In genomic region chr10:30737323-30737722, GRCm38 (mm10) we compare ENCODE assay signal across 27 mouse cellular contexts.
DNase-seq lines count a peak whose midpoint lies in the region; ATAC-seq and TF ChIP-seq lines count a peak whose summit lies in the region.
"Had no signal": no experiment of that assay in that cellular context is flagged by ENCODE, and none has a peak within 500 bp of the region (broad histone marks: within the 10 kb centered on the region; RNA-seq: fewer than 3 reads in every experiment).

No protein-coding gene starts in this region.

- H3K4me1 ChIP-seq in liver, embryonic 12.5 days, result peaks cover 31% of the 10 kb centered on the region
- H3K4me1 ChIP-seq in liver, embryonic 11.5 days (replicated peaks; ENCODE audit: control insufficient read depth, insufficient read depth, low read length), result no peaks in the 10 kb centered on the region
- H3K4me1 ChIP-seq in thymus, adult 2 months (replicated peaks; ENCODE audit: control insufficient read depth, insufficient read depth, low read length), result no peaks in the 10 kb centered on the region
- H3K4me1 ChIP-seq: embryonic facial prominence, embryonic 10.5 days; embryonic facial prominence, embryonic 13.5 days; forebrain, embryonic 12.5 days; forebrain, embryonic 15.5 days; heart, embryonic 13.5 days; hindbrain, embryonic 12.5 days had no signal

- H3K27ac ChIP-seq in liver, embryonic 12.5 days, result no peak overlapping the region
- no peak overlapping the region for H3K27ac ChIP-seq in liver, embryonic 11.5 days (ENCODE audit: low read depth, low read length)
- no peak overlapping the region for H3K27ac ChIP-seq in thymus, adult 2 months (ENCODE audit: control insufficient read depth, insufficient read depth, low read length)
- H3K27ac ChIP-seq: embryonic facial prominence, embryonic 10.5 days; embryonic facial prominence, embryonic 13.5 days; forebrain, embryonic 12.5 days; forebrain, embryonic 15.5 days; heart, embryonic 13.5 days; hindbrain, embryonic 12.5 days; hindbrain, postnatal 0 days had no signal

- H3K9me3 ChIP-seq in liver, embryonic 12.5 days (replicated peaks), result no peaks in the 10 kb centered on the region
- H3K9me3 ChIP-seq in liver, embryonic 11.5 days (ENCODE audit: control insufficient read depth, low read length), result no peaks in the 10 kb centered on the region
- H3K9me3 ChIP-seq: embryonic facial prominence, embryonic 10.5 days; embryonic facial prominence, embryonic 13.5 days; forebrain, embryonic 12.5 days; forebrain, embryonic 15.5 days; G1E; heart, embryonic 13.5 days; hindbrain, embryonic 12.5 days had no signal

- no peaks in the 10 kb centered on the region for H3K27me3 ChIP-seq in liver, embryonic 12.5 days (replicated peaks)
- H3K27me3 ChIP-seq in liver, embryonic 11.5 days (replicated peaks; ENCODE audit: control insufficient read depth, insufficient read depth, low read length), result no peaks in the 10 kb centered on the region
- H3K27me3 ChIP-seq in thymus, adult 2 months (ENCODE audit: control insufficient read depth, insufficient read depth, low read length), result no peaks in the 10 kb centered on the region
- H3K27me3 ChIP-seq: embryonic facial prominence, embryonic 13.5 days; forebrain, embryonic 12.5 days; forebrain, embryonic 15.5 days; heart, embryonic 13.5 days; hindbrain, embryonic 12.5 days; Patski had no signal

- TF ChIP-seq POLR2A in thymus, adult 2 months (IDR thresholded peaks at IDR 0.05; ENCODE audit: control insufficient read depth, extremely low read depth, insufficient read depth, low read length, poor library complexity), result no peak

- 66% methylated on average over 2 of the region's 2 CpGs for WGBS in liver, embryonic 12.5 days (ENCODE audit: insufficient replicate concordance)
- WGBS in liver, embryonic 11.5 days, result 81% methylated on average over 2 of the region's 2 CpGs
- 99% methylated on average over 2 of the region's 2 CpGs for WGBS in thymus, adult 2 months

- no peak overlapping the region for H3K4me3 ChIP-seq in liver, embryonic 12.5 days
- no peak overlapping the region for H3K4me3 ChIP-seq in liver, embryonic 11.5 days (ENCODE audit: low read depth, low read length)
- H3K4me3 ChIP-seq in thymus, adult 2 months (ENCODE audit: control insufficient read depth, insufficient read depth, low read length), result no peak overlapping the region
- H3K4me3 ChIP-seq: embryonic facial prominence, embryonic 10.5 days; embryonic facial prominence, embryonic 13.5 days; erythroblast, embryonic 14.5 days; forebrain, embryonic 12.5 days; forebrain, embryonic 15.5 days; heart, embryonic 13.5 days; hindbrain, embryonic 12.5 days had no signal

- DNase-seq in adrenal gland, adult 2 months, result peak; percentile 20
- no peak for DNase-seq in adrenal gland, adult 18-20 months (ENCODE audit: low spot score in 2 of 2)
- no peak for DNase-seq in liver, embryonic 11.5 days (ENCODE audit: low spot score)
- DNase-seq in R1 (ENCODE audit: low read depth, low spot score), result peak; percentile 99
- DNase-seq in thymus, adult 2 months, result no peak
- DNase-seq in layer of hippocampus, adult 8-10 months (ENCODE audit: low spot score in 2 of 2), result no peak
- DNase-seq: adrenal gland, adult 8-10 months; adrenal gland, postnatal 25 days; cerebellum, adult 11-12 months; cerebellum, adult 8-10 months; cerebellum, postnatal 10 days; cerebellum, postnatal 36 days; embryo, embryonic 11 days; gastrocnemius, postnatal 25 days had no signal

- 0 out of 2 replicates have a peak, but pooled peaks have one; percentile 33 for ATAC-seq in liver, embryonic 12.5 days
- ATAC-seq in liver, embryonic 11.5 days (replicated peaks; ENCODE audit: low FRiP score), result no peak
- no peak for ATAC-seq in inflammation-experienced regulatory T-cells, adult 6 months
- ATAC-seq: forebrain, embryonic 15.5 days; hindbrain, postnatal 0 days; intestine, postnatal 0 days; Patski had no signal

- H3K9ac ChIP-seq in liver, embryonic 12.5 days, result no peak overlapping the region
- H3K9ac ChIP-seq in liver, embryonic 11.5 days (ENCODE audit: low read depth, low read length), result no peak overlapping the region
- H3K9ac ChIP-seq: embryonic facial prominence, embryonic 13.5 days; forebrain, embryonic 12.5 days; forebrain, embryonic 15.5 days; heart, embryonic 13.5 days; hindbrain, embryonic 12.5 days had no signal

- H3K4me2 ChIP-seq in liver, embryonic 12.5 days, result no peak overlapping the region
- no peak overlapping the region for H3K4me2 ChIP-seq in liver, embryonic 11.5 days
- H3K4me2 ChIP-seq: embryonic facial prominence, embryonic 13.5 days; forebrain, embryonic 12.5 days; forebrain, embryonic 15.5 days; heart, embryonic 13.5 days; hindbrain, embryonic 12.5 days had no signal

- H3K36me3 ChIP-seq in liver, embryonic 12.5 days, result no peaks in the 10 kb centered on the region
- no peaks in the 10 kb centered on the region for H3K36me3 ChIP-seq in liver, embryonic 11.5 days (ENCODE audit: control insufficient read depth, insufficient read depth, low read length)
- H3K36me3 ChIP-seq in thymus, adult 2 months (ENCODE audit: control insufficient read depth, insufficient read depth, low read length), result no peaks in the 10 kb centered on the region
- H3K36me3 ChIP-seq: embryonic facial prominence, embryonic 10.5 days; embryonic facial prominence, embryonic 13.5 days; forebrain, embryonic 12.5 days; forebrain, embryonic 15.5 days; heart, embryonic 13.5 days; hindbrain, embryonic 12.5 days had no signal

- TF ChIP-seq CTCF in thymus, adult 2 months (IDR thresholded peaks at IDR 0.05; ENCODE audit: borderline replicate concordance, control insufficient read depth, extremely low read depth, insufficient read depth, low read length, poor library complexity), result no peak

Comparison
In these comparisons a context has a peak if more than half of its experiments do, and no peak if none do; other contexts are left out.
1. DNase-seq: peak in adrenal gland, adult 2 months (single experiment) and R1 (single experiment); none in adrenal gland, adult 18-20 months (0 of 2), liver, embryonic 11.5 days (single experiment), thymus, adult 2 months (single experiment) and layer of hippocampus, adult 8-10 months (0 of 2).